Mouse (Mus musculus) CD4-positive, CD25-positive, alpha-beta regulatory T cell, adult 2 months (primary cell): ENCODE data around the gene Mrps36.
"Not testable (repeated sequence)": the region's sequence is repeated elsewhere in the genome, so short reads cannot be mapped to it uniquely, and the experiment has no call there.

Experiments used
- DNase-seq: peaks from one replicate; pipeline ENCODE4 v3.0.0-alpha.2; 2012; ENCODE audit warnings: low read depth, low spot score

Gene Mrps36

DNA sequence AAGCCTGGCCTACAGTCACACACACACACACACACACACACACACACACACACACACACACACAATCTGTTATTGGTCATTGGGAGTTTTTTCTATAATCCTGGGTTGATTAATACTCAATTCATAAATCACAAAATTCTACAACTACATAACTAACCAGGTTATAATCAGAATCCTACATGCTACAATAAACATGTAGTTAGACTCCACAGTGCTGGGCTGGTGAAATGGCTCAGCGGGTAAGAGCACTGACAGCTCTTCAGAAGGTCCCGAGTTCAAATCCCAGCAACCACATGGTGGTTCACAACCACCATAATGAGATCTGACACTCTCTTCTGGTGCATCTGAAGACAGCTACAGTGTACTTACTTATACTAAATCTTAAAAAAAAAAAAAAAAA is 11.7 kb downstream of the Mrps36 start:
- DNase-seq: no peak

- peak; percentile 23 for DNase-seq
Observed at GRCm38 (mm10) chr13:100731462-100732046, 12.9 kb downstream of the Mrps36 start.

DNA sequence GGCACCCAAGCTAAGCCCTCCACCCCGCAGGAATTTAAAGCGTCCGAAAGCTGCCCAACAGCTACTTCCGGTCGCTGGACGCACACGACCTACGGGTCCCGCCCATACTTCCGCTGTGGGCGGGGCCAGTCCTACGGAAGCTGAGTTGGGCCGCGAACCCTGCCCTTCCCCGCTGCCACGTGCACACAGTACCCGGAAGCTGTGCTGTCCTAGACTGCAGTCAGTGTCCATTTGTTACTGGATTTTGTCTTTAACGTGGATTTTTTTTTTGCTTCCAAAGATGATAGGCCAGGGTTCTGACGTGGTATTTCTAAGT is 13.6 kb downstream of the Mrps36 start, which contains the start of gene Cdk7:
TSS of gene Cdk7 (minus strand) at position 79 of the 316 bp plus-strand sequence.
- DNase-seq: peak; percentile 95

DNA sequence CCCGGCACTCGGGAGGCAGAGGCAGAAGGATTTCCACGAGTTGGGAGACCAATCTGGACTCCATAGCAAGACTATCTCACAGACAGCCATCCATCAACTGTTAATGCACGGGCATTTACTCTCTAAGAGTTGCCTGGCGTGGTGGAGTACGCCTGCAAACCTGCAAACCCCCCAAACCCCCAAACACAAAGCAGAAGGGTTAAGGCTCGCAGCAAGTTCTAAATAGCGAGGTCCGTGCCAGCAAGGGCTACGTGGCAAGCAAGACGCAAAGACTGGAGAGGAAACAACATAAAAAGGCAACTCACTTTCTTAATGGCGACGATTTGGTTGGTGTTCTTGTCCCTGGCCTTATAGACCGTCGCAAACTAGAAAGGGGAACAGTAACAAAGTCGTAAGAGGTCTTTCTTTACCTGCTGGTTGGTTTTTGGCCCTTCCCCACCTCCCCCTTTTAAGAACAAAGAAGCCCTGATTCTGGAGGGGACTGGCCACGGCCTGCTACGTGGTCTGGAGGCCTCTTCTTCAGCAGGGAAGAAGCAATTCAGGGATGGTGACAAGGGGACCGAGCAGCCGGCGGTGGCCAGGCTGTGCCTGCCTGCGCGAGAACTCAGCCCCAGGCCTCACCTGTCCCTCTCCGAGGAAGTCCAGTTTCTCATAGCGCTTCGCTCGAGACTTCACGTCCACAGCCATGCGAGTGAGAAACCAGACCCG is 14.2 kb downstream of the Mrps36 start:
- no peak for DNase-seq

DNA sequence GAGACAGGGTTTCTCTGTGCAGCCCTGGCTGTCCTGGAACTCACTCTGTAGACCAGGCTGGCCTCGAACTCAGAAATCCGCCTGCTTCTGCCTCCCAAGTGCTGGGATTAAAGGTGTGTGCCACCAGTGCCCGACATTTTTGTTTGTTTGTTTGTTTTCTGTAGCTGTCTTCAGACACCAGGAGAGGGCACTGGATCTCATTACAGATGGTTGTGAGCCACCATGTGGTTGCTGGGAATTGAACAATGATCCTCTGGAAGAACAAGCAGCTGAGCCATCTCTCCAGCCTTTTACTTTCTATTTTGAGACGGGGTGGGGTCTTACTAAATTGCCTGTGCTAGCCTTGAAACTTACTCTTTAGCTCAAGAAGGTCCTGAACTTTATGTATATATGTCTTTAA is 15.9 kb downstream of the Mrps36 start:
- DNase-seq: not testable (repeated sequence)

- DNase-seq: no peak
Observed at GRCm38 (mm10) chr13:100728086-100728485, 16.4 kb downstream of the Mrps36 start.

GRCm38 (mm10) chr13:100725194-100725593 is 19.3 kb downstream of the Mrps36 start:
- DNase-seq: peak; percentile 14

DNA sequence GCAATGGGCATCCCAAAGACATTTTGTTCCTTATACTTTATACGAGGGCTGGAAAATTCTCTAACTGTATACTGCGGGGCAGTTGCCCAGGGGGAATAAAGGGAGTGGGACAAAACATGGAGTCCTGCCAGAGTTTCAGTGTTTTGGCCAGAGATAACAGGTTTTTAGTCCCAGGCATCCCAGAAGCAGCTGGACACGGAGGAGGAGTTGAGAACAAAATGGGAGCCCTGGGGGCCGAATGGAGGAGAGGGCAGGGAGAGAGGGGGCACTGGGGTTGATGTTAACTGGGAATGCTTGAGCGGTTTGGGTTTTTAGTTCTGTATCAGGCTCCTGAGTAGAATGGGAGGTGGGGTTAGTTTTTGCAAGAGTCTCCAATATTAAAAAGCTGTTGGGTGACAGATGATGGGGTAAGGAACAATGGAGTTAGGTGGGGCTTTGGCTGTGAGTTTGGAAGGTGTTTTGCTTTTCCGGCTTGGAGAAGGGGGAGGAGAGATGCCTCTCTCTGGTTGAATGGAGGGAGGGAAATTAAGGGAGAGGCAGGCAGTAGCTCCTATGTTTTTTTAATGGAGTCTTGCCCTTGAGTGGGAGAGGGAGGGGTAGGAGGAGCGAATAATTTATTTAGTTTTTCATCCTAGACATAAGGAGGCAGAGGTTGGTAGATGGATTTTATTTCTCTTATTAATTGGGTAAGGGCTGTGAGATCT is 20.3 kb downstream of the Mrps36 start:
- no peak for DNase-seq

DNA sequence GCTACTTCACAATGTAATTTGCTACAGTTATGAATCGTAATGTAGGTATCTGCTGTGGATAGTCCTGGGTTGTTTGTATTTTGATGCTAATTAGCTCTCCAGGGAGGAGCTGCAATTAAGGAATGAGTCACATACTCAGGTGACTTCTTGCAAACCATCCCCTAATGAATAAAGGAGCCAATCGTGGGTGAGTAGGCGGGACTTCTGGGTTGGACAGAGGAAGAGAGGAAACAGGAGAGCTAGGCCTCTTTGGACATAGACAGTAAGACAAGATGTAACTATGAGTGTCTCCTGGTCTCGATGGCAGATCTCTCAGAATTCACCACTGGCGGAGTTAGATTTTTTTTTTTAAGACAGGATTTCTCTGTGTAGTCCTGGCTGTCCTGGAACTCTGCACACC is 22.8 kb downstream of the Mrps36 start:
- no peak for DNase-seq

GRCm38 (mm10) chr13:100715467-100715866 is 29.0 kb downstream of the Mrps36 start:
- DNase-seq: no peak

- no peak for DNase-seq
Observed at GRCm38 (mm10) chr13:100706206-100706605, 38.3 kb downstream of the Mrps36 start.

GRCm38 (mm10) chr13:100703468-100703867 is 41.0 kb downstream of the Mrps36 start:
- DNase-seq: peak; percentile 8

DNA sequence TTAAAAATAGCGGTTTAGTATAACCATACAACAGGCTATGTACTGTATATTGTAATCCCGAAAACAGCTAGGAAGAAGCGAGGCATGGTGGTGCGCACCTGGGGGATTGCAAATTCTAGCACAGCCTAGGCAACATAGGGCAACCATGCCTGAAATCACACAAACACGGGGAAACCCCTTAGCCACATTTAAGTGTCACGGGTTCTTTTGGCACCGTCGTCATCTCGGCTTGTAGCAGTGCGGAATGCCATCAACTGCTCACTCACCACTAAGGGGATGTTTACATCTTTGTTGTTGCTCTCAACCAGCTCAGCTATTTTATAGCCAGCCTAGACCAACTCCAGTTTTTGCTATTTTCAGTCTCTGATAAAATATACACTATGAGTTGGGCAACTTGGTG is 45.6 kb downstream of the Mrps36 start:
- no peak for DNase-seq

- no peak for DNase-seq
Observed at GRCm38 (mm10) chr13:100697541-100697940, 46.9 kb downstream of the Mrps36 start.

- no peak for DNase-seq
Observed at GRCm38 (mm10) chr13:100687513-100687912, 56.9 kb downstream of the Mrps36 start.
